Mouse (Mus musculus) lung, embryonic 16.5 days (tissue): ENCODE measurements at regions not wholly inside any gene's neighbourhood (a gene's known extent, or its start where the extent isn't known, plus 50 kb on each side); places are given as distances from the start of the nearest gene placed in this dataset.

Experiments
- ATAC-seq: fragments of 200-750 bp; cut with Nextera tagmentation; 2 replicates; pipeline ENCODE4 v1.8.0; 2017; ENCODE audit warnings: low read depth, mild to moderate bottlenecking, moderate library complexity
- H3K27ac ChIP-seq: fragments of 300-500 bp; sonication (generic); 2 replicates; pipeline ENCODE4 v1.5.1; 2014; ENCODE audit warnings: mild to moderate bottlenecking, control low read depth, low read length
- H3K27me3 ChIP-seq: fragments of 300-500 bp; sonication (generic); 2 replicates; pipeline ENCODE4 v1.6.1; 2014; ENCODE audit warnings: low read depth, low read length, mixed read lengths; ENCODE audit not compliant: control insufficient read depth, insufficient read depth
- H3K36me3 ChIP-seq: fragments of 300-500 bp; sonication (generic); 2 replicates; pipeline ENCODE4 v1.6.1; 2014; ENCODE audit warnings: low read length; ENCODE audit not compliant: control insufficient read depth, insufficient read depth
- H3K4me1 ChIP-seq: fragments of 300-500 bp; sonication (generic); replicated peaks from 2 replicates; pipeline ENCODE4 v1.6.1; 2014; ENCODE audit warnings: low read length, mixed read lengths; ENCODE audit not compliant: control insufficient read depth, insufficient read depth
- H3K4me2 ChIP-seq: fragments of 300-500 bp; sonication (generic); 2 replicates; pipeline ENCODE4 v1.6.1; 2014; ENCODE audit warnings: low read depth, low read length, control low read depth
- H3K4me3 ChIP-seq: fragments of 300-500 bp; sonication (generic); 2 replicates; pipeline ENCODE4 v1.5.1; 2014; ENCODE audit warnings: mild to moderate bottlenecking, low read length, control low read depth
- H3K9ac ChIP-seq: fragments of 300-500 bp; sonication (generic); 2 replicates; pipeline ENCODE4 v1.6.1; 2014; ENCODE audit warnings: low read length, control low read depth
- H3K9me3 ChIP-seq: fragments of 300-500 bp; sonication (generic); 2 replicates; pipeline ENCODE4 v1.6.1; 2016; ENCODE audit warnings: low read length; ENCODE audit not compliant: control insufficient read depth
- WGBS: fragments of 180-500 bp; shearing (Covaris S2); extraction: QIAGEN DNeasy Blood & Tissue Kit; methylation state at CpG from one replicate; pipeline ENCODE4 v1.1.7; 2014; 5-methylcytosine and 5-hydroxymethylcytosine counted together

DNA sequence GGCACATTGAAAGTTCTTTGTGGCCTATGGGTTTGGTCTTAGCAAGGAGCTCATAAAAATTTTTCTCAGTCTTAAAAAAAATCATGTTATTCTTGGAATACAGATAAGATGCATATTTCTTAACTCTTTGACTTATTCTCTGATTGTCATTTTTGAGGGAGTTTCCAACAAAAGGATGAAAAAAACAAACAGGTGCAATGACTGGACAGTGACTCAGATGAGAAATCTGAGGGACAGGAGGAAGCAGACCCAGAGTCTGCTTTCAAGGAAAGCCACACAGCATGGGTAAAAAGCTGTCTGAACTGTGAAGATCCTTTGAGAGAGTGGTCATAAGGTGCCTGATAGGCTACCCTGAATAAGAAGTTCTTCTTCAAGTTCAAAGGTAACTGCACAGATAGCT, 363.8 kb upstream of the Marcks start:
- Histone ChIP-seq H3K4me1 (no peaks in the 10 kb centered on the region), H3K4me3 (no peak overlapping the region), H3K27ac (no peak overlapping the region), H3K27me3 (no peaks in the 10 kb centered on the region), H3K9ac (no peak overlapping the region), H3K4me2 (no peak overlapping the region), H3K36me3 (no peaks in the 10 kb centered on the region), H3K9me3 (no peaks in the 10 kb centered on the region)
- ATAC-seq, result no peak

DNA sequence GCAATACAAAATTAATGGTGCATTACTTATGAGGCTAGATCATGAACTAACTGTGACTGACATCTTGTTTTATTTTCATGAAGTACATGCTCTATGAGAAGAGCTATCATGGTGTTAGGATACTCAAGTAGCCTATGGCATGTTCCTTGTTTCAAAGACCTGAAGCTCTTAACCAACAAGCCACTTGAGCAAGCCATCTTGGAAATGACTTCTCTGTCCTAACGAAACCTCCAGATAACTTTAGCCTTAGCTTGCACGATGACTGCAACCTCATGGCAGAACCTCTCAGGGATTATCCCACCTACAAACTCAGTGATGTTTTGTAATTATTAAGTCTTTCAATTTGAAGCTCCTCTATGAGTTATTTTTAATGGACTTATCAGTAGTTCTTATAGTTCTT, 362.3 kb upstream of the Marcks start:
- H3K27me3 ChIP-seq, result no peaks in the 10 kb centered on the region
- no peaks in the 10 kb centered on the region for H3K36me3 ChIP-seq
- no peak overlapping the region for H3K4me3 ChIP-seq
- 85% methylated on average over 2 of the region's 2 CpGs for WGBS
- no peak overlapping the region for H3K9ac ChIP-seq
- no peak overlapping the region for H3K27ac ChIP-seq
- H3K4me2 ChIP-seq, result no peak overlapping the region
- no peaks in the 10 kb centered on the region for H3K9me3 ChIP-seq
- ATAC-seq, result no peak
- no peaks in the 10 kb centered on the region for H3K4me1 ChIP-seq

DNA sequence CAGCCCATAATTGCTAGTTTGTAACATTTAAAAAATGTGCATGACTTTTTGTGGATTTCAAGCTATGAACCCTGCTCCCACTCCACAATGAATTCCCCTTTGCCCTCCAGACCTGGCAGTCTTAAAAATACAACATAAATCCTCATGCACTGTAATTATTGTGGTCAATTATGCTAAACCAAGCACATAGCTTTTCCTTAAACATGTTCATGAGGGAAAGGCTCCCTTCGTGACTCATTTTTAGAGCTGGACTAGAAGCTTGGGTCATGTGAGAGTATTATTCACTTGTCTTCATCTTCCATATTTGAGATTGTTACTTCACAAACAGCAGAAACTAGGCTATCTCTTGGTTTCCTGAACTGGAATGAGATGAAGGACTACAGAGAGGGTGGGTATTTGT, 356.7 kb upstream of the Marcks start:
- H3K27ac ChIP-seq, result no peak overlapping the region
- H3K27me3 ChIP-seq, result no peaks in the 10 kb centered on the region
- no peaks in the 10 kb centered on the region for H3K36me3 ChIP-seq
- no peaks in the 10 kb centered on the region for H3K9me3 ChIP-seq
- H3K4me2 ChIP-seq, result no peak overlapping the region
- no peak for ATAC-seq
- H3K4me3 ChIP-seq, result no peak overlapping the region
- no peaks in the 10 kb centered on the region for H3K4me1 ChIP-seq
- H3K9ac ChIP-seq, result no peak overlapping the region
- WGBS, result 73% methylated on average over 1 of the region's 1 CpGs

DNA sequence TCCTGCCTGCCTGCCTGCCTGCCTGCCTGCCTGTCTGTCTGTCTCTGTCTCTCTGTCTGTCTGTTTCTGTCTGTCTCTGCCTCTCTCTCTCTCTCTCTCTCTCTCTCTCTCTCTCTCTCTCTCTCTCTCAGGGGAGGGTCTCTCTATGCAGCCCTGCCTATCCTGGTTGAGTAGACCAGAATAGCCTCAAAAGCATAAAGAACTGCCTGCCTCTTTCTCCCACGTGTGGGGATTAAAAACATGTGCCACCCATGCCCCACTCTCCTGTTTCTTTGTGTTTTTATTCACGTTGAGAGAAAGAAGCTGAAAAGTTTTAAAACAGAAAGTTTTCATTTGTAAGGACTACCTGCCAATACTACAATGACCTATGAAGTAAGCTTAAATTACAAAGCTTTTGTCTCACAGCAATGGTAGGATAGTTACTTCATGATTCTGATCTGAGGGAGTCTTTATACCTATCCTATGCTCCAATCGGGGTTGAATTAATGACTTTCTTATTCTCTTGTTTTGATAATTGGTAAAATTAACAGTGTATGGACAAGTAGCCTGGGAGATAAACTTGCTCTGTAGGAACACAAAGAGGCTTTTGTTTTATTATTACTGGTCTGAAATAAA, 355.9 kb upstream of the Marcks start:
- Histone ChIP-seq H3K4me3 (no peak overlapping the region), H3K4me1 (no peaks in the 10 kb centered on the region), H3K27ac (no peak overlapping the region), H3K27me3 (no peaks in the 10 kb centered on the region), H3K9me3 (no peaks in the 10 kb centered on the region), H3K9ac (no peak overlapping the region), H3K4me2 (no peak overlapping the region), H3K36me3 (no peaks in the 10 kb centered on the region)
- no peak for ATAC-seq
- WGBS, result 44% methylated on average over 3 of the region's 3 CpGs

DNA sequence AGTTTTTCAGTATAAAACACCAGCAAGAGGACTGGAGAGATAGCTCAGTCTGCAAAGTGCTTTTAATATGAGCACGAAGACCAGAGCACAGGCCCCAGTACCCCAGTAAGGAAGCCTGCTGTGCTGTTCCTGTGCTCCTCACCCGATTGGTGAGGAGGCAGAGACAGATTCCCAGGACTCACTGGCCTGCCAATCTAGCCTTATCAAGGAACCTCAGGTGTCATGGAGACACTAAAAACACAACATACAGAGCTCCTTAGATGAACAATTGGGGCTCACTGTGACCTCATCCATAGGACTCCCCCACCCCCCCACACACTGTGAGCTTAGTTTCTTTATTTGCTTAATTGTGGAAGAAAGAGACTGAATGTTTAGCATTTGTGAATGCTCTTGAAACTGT, 355.4 kb upstream of the Marcks start:
- Histone ChIP-seq H3K4me1 (no peaks in the 10 kb centered on the region), H3K4me3 (no peak overlapping the region), H3K9me3 (no peaks in the 10 kb centered on the region), H3K27ac (no peak overlapping the region), H3K9ac (no peak overlapping the region), H3K27me3 (no peaks in the 10 kb centered on the region), H3K36me3 (no peaks in the 10 kb centered on the region), H3K4me2 (no peak overlapping the region)
- ATAC-seq, result no peak
- 50% methylated on average over 2 of the region's 2 CpGs for WGBS

DNA sequence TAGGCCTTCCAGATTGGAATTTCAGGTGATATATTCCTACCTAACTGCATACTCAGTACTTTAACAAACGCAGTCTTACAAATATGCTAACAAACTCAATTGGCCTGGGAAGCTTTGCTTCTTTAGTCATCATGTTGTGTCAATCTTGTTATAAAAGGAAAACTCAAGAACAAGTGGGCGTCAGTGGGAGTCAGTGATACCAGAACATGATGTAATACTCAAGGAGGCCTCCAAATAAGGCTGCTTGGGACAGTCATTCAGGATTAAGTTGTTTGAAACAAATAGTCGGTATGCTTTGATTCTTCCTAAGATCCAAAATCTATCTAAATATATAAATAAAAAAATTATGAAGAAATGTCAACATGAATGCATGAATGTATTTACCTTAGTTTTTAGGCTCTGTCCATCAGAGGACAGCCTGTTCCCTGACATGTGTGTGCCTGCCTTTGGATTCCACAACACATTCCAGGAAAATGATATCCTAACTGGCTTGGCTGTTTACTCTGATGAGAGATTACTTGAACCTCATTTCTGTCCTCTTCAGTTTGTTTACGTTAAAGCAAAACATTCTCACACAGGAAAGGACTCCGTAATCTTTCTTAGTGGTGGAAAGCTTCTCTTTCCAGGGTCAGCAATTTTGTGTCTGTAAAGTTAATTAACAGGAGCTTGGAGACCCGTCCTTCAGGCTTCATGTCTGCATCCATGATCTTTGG, 345.7 kb upstream of the Marcks start:
- H3K4me1 ChIP-seq, result no peaks in the 10 kb centered on the region; the same call in 1 of the 2 replicates
- H3K9ac ChIP-seq, result no peak overlapping the region
- WGBS, result 34% methylated on average over 6 of the region's 6 CpGs
- peak; percentile 57 for ATAC-seq
- no peaks in the 10 kb centered on the region for H3K36me3 ChIP-seq
- H3K4me2 ChIP-seq, result no peak overlapping the region
- H3K27ac ChIP-seq, result 0 out of 2 replicates have a peak overlapping the region, but pooled peaks have one; percentile 47
- no peaks in the 10 kb centered on the region for H3K9me3 ChIP-seq
- no peak overlapping the region for H3K4me3 ChIP-seq
- H3K27me3 ChIP-seq, result no peaks in the 10 kb centered on the region

DNA sequence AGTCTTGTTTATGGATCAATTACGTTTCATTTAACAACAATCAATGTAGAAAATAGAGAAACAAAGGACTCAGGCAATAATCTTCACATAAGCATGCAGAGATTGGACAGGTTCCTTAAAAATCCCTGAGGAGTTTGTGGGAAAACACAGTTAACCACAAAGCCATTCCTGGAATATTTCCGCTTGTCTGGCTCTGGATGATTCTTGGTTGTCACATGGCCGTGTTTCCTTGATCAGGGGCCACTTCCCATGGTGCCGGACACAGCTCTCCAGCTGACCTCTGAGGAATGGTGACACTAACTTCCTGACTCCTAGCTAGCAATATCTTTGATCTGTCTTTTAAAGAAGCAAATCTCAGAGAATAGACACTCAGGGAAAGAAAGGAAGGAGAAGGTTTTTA, 344.8 kb upstream of the Marcks start:
- Histone ChIP-seq H3K36me3 (no peaks in the 10 kb centered on the region), H3K9me3 (no peaks in the 10 kb centered on the region), H3K27ac (no peak overlapping the region), H3K27me3 (no peaks in the 10 kb centered on the region), H3K4me2 (no peak overlapping the region), H3K4me3 (no peak overlapping the region), H3K4me1 (no peaks in the 10 kb centered on the region; the same call in 1 of the 2 replicates), H3K9ac (no peak overlapping the region)
- WGBS, result 47% methylated on average over 4 of the region's 4 CpGs
- ATAC-seq, result peak; percentile 57

DNA sequence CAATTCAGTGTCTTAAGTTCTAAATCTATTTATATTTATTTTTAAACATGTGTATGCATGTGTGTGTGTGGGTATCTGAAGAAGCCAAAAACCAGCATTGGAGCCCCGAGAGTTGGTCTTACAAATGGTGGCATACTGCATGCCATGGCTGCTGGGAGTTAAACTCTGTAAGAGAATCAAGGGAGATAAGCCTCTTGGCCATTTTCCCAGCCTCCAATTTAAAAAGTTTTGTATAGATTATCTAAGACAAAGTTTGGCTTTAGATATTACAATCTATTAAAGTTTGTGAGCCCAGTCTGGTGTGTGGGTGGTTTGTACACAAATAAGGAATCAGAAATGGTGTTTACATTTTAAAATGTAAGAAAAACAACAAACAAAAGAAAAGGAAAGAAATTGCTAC, 343.2 kb upstream of the Marcks start:
- Histone ChIP-seq H3K36me3 (no peaks in the 10 kb centered on the region), H3K4me1 (no peaks in the 10 kb centered on the region; the same call in 1 of the 2 replicates), H3K4me3 (no peak overlapping the region), H3K4me2 (no peak overlapping the region), H3K9ac (no peak overlapping the region), H3K27ac (no peak overlapping the region), H3K27me3 (no peaks in the 10 kb centered on the region), H3K9me3 (no peaks in the 10 kb centered on the region)
- no peak for ATAC-seq
- 42% methylated on average over 1 of the region's 1 CpGs for WGBS

DNA sequence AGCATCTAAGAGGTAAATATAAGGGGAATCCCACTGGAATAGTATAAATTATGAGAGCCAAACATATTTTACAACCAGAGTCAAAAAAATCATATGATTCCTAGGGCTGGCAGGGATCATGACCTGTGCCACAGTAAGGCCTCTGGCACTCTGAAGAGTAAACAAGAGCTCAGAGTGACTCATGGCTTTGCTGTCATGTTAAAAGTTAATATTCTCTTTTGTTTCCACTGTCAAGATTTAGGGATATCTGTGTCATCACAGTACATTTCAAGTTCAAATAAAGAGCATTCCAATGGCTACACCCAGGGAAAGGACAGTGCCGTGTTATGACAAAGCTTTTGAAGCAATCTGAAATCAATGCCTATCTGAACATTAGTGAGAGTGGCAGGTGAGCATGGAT, 341.6 kb upstream of the Marcks start:
- Histone ChIP-seq H3K4me1 (no peaks in the 10 kb centered on the region; the same call in 1 of the 2 replicates), H3K27me3 (no peaks in the 10 kb centered on the region), H3K4me3 (no peak overlapping the region), H3K9ac (no peak overlapping the region), H3K4me2 (no peak overlapping the region), H3K9me3 (no peaks in the 10 kb centered on the region), H3K27ac (no peak overlapping the region), H3K36me3 (no peaks in the 10 kb centered on the region)
- no peak for ATAC-seq
- WGBS, result 58% methylated on average over 1 of the region's 1 CpGs
